Mouse (Mus musculus): ENCODE measurements around the gene Vwa8. TPM values are rescaled to one million over a fixed set of nuclear protein-coding genes. Genes with fewer than 3 reads are reported as not detected.

The Vwa8 gene
- total RNA-seq, 1 experiment: 9.8 TPM

- DNase-seq (ENCODE audit: low read depth, low spot score): no peak
- H3K27ac ChIP-seq (ENCODE audit: insufficient read depth, low read depth, low read length, poor library complexity, severe bottlenecking): no peak overlapping the region
- TF ChIP-seq HCFC1 (IDR thresholded peaks at IDR 0.05; ENCODE audit: borderline replicate concordance, insufficient read depth, low read length): no peak
- no peak for TF ChIP-seq ZNF384 (IDR thresholded peaks at IDR 0.05; ENCODE audit: low read depth, low read length)
- no peak for TF ChIP-seq MAFK (IDR thresholded peaks at IDR 0.05; ENCODE audit: insufficient read depth, low read depth, low read length)
- no peak for TF ChIP-seq ZC3H11A (IDR thresholded peaks at IDR 0.05; ENCODE audit: borderline replicate concordance, low read depth, low read length)
- no peak for TF ChIP-seq CHD2 (IDR thresholded peaks at IDR 0.05; ENCODE audit: low read depth, low read length)
Observed at GRCm38 (mm10) chr14:78870036-78870435, 21.2 kb downstream of the Vwa8 start.

DNA sequence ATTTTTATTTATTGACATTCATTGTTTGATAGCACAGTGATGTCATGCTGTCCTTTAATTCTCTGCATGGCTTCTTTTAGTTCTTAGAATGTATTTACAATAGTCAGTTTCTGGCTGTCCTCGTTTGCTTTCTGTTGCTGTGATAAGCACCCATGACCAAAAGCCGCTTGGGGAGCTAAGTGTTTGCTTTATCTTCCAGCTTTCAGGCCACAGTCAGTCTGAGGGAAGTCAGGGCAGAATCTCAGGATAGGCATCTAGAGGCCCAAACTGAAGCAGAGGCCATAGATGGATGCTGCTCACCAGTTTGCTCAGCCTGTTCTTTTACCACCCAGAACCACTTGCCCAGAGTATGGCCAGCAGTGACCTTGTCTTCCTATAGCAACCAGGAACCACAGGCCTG, 28.3 kb downstream of the Vwa8 start:
- DNase-seq (ENCODE audit: low read depth, low spot score): no peak
- no peak for TF ChIP-seq ZC3H11A (IDR thresholded peaks at IDR 0.05; ENCODE audit: borderline replicate concordance, low read depth, low read length)
- no peak for TF ChIP-seq ZNF384 (IDR thresholded peaks at IDR 0.05; ENCODE audit: low read depth, low read length)
- TF ChIP-seq HCFC1 (IDR thresholded peaks at IDR 0.05; ENCODE audit: borderline replicate concordance, insufficient read depth, low read length): no peak
- TF ChIP-seq MAFK (IDR thresholded peaks at IDR 0.05; ENCODE audit: insufficient read depth, low read depth, low read length): no peak
- no peak for TF ChIP-seq CHD2 (IDR thresholded peaks at IDR 0.05; ENCODE audit: low read depth, low read length)

More at GRCm38 (mm10) chr14:78870036-78870435, 21.2 kb downstream of the Vwa8 start:
- in situ Hi-C loops (cut with MboI; ENCODE audit: low sequenced_read_pairs in 2 of 2, unreplicated experiment in 2 of 2): no loop called here
- Histone ChIP-seq H3K9ac (ENCODE audit: insufficient read depth, low read depth, low read length, poor library complexity, severe bottlenecking) (no peak overlapping the region), H3K4me3 (ENCODE audit: insufficient read depth in 1 of 2, low read depth in 1 of 2, low read length in 2 of 2, poor library complexity in 1 of 2, severe bottlenecking in 1 of 2) (no peak overlapping the region), H3K36me3 (ENCODE audit: control insufficient read depth, insufficient read depth, low read length, poor library complexity, severe bottlenecking) (no peaks in the 10 kb centered on the region; the same call in 1 of the 2 replicates), H3K9me3 (ENCODE audit: control insufficient read depth, insufficient read depth, low read depth, low read length) (no peaks in the 10 kb centered on the region), H3K4me1 (ENCODE audit: control insufficient read depth in 2 of 2, insufficient read depth in 2 of 2, low read length in 2 of 2, poor library complexity in 1 of 2) (peaks cover 0 to 2% of the 10 kb centered on the region in 2 experiments; a peak in 1 of 4 replicates)

GRCm38 (mm10) chr14:78878402-78879045, 29.7 kb downstream of the Vwa8 start:
- Histone ChIP-seq H3K9me3 (ENCODE audit: control insufficient read depth, insufficient read depth, low read depth, low read length) (no peaks in the 10 kb centered on the region), H3K27ac (ENCODE audit: insufficient read depth, low read depth, low read length, poor library complexity, severe bottlenecking) (no peak overlapping the region), H3K4me3 (ENCODE audit: insufficient read depth in 1 of 2, low read depth in 1 of 2, low read length in 2 of 2, poor library complexity in 1 of 2, severe bottlenecking in 1 of 2) (no peak overlapping the region), H3K9ac (ENCODE audit: insufficient read depth, low read depth, low read length, poor library complexity, severe bottlenecking) (no peak overlapping the region), H3K4me1 (ENCODE audit: control insufficient read depth in 2 of 2, insufficient read depth in 2 of 2, low read length in 2 of 2, poor library complexity in 1 of 2) (peaks cover 1 to 5% of the 10 kb centered on the region in 2 experiments; a peak in 2 of 4 replicates), H3K36me3 (ENCODE audit: control insufficient read depth, insufficient read depth, low read length, poor library complexity, severe bottlenecking) (no peaks in the 10 kb centered on the region)
- in situ Hi-C loops (cut with MboI; ENCODE audit: low sequenced_read_pairs in 2 of 2, unreplicated experiment in 2 of 2): no loop called here
- TF ChIP-seq ZC3H11A (IDR thresholded peaks at IDR 0.05; ENCODE audit: borderline replicate concordance, low read depth, low read length) (no peak), MAFK (IDR thresholded peaks at IDR 0.05; ENCODE audit: insufficient read depth, low read depth, low read length) (0 out of 2 replicates have a peak, but pooled peaks have one; percentile 7), CHD2 (IDR thresholded peaks at IDR 0.05; ENCODE audit: low read depth, low read length) (no peak)
- DNase-seq (ENCODE audit: low read depth, low spot score): no peak

More for the DNA sequence above, 28.3 kb downstream of the Vwa8 start:
- H3K27ac ChIP-seq (ENCODE audit: insufficient read depth, low read depth, low read length, poor library complexity, severe bottlenecking): no peak overlapping the region
- H3K9ac ChIP-seq (ENCODE audit: insufficient read depth, low read depth, low read length, poor library complexity, severe bottlenecking): no peak overlapping the region
- peaks cover 0 to 5% of the 10 kb centered on the region in 2 experiments; a peak in 2 of 4 replicates for H3K4me1 ChIP-seq (ENCODE audit: control insufficient read depth in 2 of 2, insufficient read depth in 2 of 2, low read length in 2 of 2, poor library complexity in 1 of 2)
- H3K36me3 ChIP-seq (ENCODE audit: control insufficient read depth, insufficient read depth, low read length, poor library complexity, severe bottlenecking): no peaks in the 10 kb centered on the region
- in situ Hi-C loops (cut with MboI; ENCODE audit: low sequenced_read_pairs in 2 of 2, unreplicated experiment in 2 of 2): no loop called here
- H3K4me3 ChIP-seq (ENCODE audit: insufficient read depth in 1 of 2, low read depth in 1 of 2, low read length in 2 of 2, poor library complexity in 1 of 2, severe bottlenecking in 1 of 2): no peak overlapping the region
- H3K9me3 ChIP-seq (ENCODE audit: control insufficient read depth, insufficient read depth, low read depth, low read length): no peaks in the 10 kb centered on the region

- no peak for DNase-seq (ENCODE audit: low read depth, low spot score)
- Histone ChIP-seq H3K9ac (ENCODE audit: insufficient read depth, low read depth, low read length, poor library complexity, severe bottlenecking) (no peak overlapping the region), H3K4me1 (ENCODE audit: control insufficient read depth in 2 of 2, insufficient read depth in 2 of 2, low read length in 2 of 2, poor library complexity in 1 of 2) (peaks cover 6 to 8% of the 10 kb centered on the region in 2 experiments; a peak in 2 of 4 replicates), H3K27ac (ENCODE audit: insufficient read depth, low read depth, low read length, poor library complexity, severe bottlenecking) (no peak overlapping the region), H3K36me3 (ENCODE audit: control insufficient read depth, insufficient read depth, low read length, poor library complexity, severe bottlenecking) (no peaks in the 10 kb centered on the region), H3K9me3 (ENCODE audit: control insufficient read depth, insufficient read depth, low read depth, low read length) (no peaks in the 10 kb centered on the region), H3K4me3 (ENCODE audit: insufficient read depth in 1 of 2, low read depth in 1 of 2, low read length in 2 of 2, poor library complexity in 1 of 2, severe bottlenecking in 1 of 2) (no peak overlapping the region)
- TF ChIP-seq HCFC1 (IDR thresholded peaks at IDR 0.05; ENCODE audit: borderline replicate concordance, insufficient read depth, low read length): no peak
- no peak for TF ChIP-seq MAFK (IDR thresholded peaks at IDR 0.05; ENCODE audit: insufficient read depth, low read depth, low read length)
- TF ChIP-seq ZC3H11A (IDR thresholded peaks at IDR 0.05; ENCODE audit: borderline replicate concordance, low read depth, low read length): no peak
- no peak for TF ChIP-seq ZNF384 (IDR thresholded peaks at IDR 0.05; ENCODE audit: low read depth, low read length)
- TF ChIP-seq CHD2 (IDR thresholded peaks at IDR 0.05; ENCODE audit: low read depth, low read length): no peak
- in situ Hi-C loops (cut with MboI; ENCODE audit: low sequenced_read_pairs in 2 of 2, unreplicated experiment in 2 of 2): no loop called here
Observed at GRCm38 (mm10) chr14:78880879-78881278, 32.0 kb downstream of the Vwa8 start.

Measured in ES-E14 (cell line).